Mouse (Mus musculus) testis, adult 2 months (tissue): ENCODE measurements around the gene BC016579. TPM values are rescaled to one million over a fixed set of nuclear protein-coding genes. Genes with fewer than 3 reads are reported as not detected.

Experiments
- H3K27ac ChIP-seq: fragments of 200-500 bp; 2 replicates; pipeline ENCODE4 v1.5.1; 2012; ENCODE audit warnings: low read depth, low read length; ENCODE audit not compliant: control insufficient read depth, insufficient read depth
- H3K27me3 ChIP-seq: fragments of 200-500 bp; 2 replicates; pipeline ENCODE4 v1.6.1; 2012; ENCODE audit warnings: mild to moderate bottlenecking, low read length, moderate library complexity; ENCODE audit not compliant: control insufficient read depth, insufficient read depth
- H3K36me3 ChIP-seq: fragments of 200-500 bp; 2 replicates; pipeline ENCODE4 v1.6.1; 2012; ENCODE audit warnings: mild to moderate bottlenecking, low read length; ENCODE audit not compliant: control insufficient read depth, insufficient read depth
- H3K4me1 ChIP-seq: fragments of 200-500 bp; 2 replicates; pipeline ENCODE4 v1.6.1; 2012; ENCODE audit warnings: low read length; ENCODE audit not compliant: control insufficient read depth, insufficient read depth
- H3K4me3 ChIP-seq: fragments of 200-500 bp; 2 replicates; pipeline ENCODE4 v1.5.1; 2012; ENCODE audit warnings: low read depth, mild to moderate bottlenecking, low read length, moderate library complexity, mixed read lengths; ENCODE audit not compliant: control insufficient read depth
- CTCF ChIP-seq: fragments of 200-500 bp; IDR thresholded peaks from 2 replicates; pipeline ENCODE4 v1.5.1; 2012; ENCODE audit warnings: low read depth, mild to moderate bottlenecking, inconsistent platforms, low read length, moderate library complexity; ENCODE audit not compliant: control insufficient read depth, insufficient read depth, insufficient replicate concordance
- POLR2A ChIP-seq: fragments of 200-500 bp; IDR thresholded peaks from 2 replicates; pipeline ENCODE4 v1.6.1; 2012; ENCODE audit warnings: low read depth, mild to moderate bottlenecking, inconsistent platforms, low read length, moderate library complexity; ENCODE audit not compliant: control insufficient read depth
- polyA plus RNA-seq: library from polyadenylated mRNA; depleted of rRNA; stranded (reverse); fragments of >200 nt; gene quantifications from 2 replicates; pipeline ENCODE4 v1.2.3, GENCODE M21; 2012

Gene BC016579
- polyA plus RNA-seq, 1 experiment: not detected

DNA sequence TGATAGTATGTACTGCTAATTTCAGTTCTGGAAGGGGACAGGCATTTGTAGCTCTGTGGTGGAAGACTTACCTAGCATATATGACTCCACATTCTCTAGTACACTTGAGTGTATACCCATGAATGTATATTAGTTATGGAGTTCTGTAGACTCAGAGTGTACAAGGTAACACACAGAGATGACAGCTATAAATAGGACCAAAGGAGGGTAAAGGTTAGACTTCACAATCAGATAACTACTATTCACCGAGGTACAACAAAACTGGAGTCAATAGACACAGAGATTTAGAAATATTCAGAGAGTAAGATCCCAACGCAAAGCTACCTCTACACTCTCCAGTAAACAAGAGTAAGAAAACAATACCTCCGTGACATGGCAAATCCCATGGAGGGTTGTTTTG, 9.9 kb downstream of the BC016579 start:
- no peaks in the 10 kb centered on the region for H3K27me3 ChIP-seq
- no peaks in the 10 kb centered on the region for H3K36me3 ChIP-seq
- TF ChIP-seq POLR2A (no peak), CTCF (no peak)
- no peaks in the 10 kb centered on the region for H3K4me1 ChIP-seq
- H3K27ac ChIP-seq: no peak overlapping the region
- H3K4me3 ChIP-seq: no peak overlapping the region

GRCm38 (mm10) chr16:45641301-45641700, 12.6 kb downstream of the BC016579 start:
- Histone ChIP-seq H3K27ac (no peak overlapping the region), H3K36me3 (no peaks in the 10 kb centered on the region), H3K27me3 (no peaks in the 10 kb centered on the region), H3K4me3 (no peak overlapping the region), H3K4me1 (no peaks in the 10 kb centered on the region)
- no peak for TF ChIP-seq CTCF

- H3K27ac ChIP-seq: no peak overlapping the region
- H3K4me3 ChIP-seq: no peak overlapping the region
- H3K36me3 ChIP-seq: no peaks in the 10 kb centered on the region
- no peaks in the 10 kb centered on the region for H3K27me3 ChIP-seq
- TF ChIP-seq POLR2A: no peak
- no peak for TF ChIP-seq CTCF
- no peaks in the 10 kb centered on the region for H3K4me1 ChIP-seq
Measured at GRCm38 (mm10) chr16:45640070-45640762, 13.7 kb downstream of the BC016579 start.

GRCm38 (mm10) chr16:45635826-45636225, 18.0 kb downstream of the BC016579 start:
- no peak for TF ChIP-seq CTCF
- no peak for TF ChIP-seq POLR2A
- Histone ChIP-seq H3K27me3 (no peaks in the 10 kb centered on the region), H3K36me3 (no peaks in the 10 kb centered on the region), H3K27ac (no peak overlapping the region), H3K4me3 (no peak overlapping the region), H3K4me1 (no peaks in the 10 kb centered on the region)

DNA sequence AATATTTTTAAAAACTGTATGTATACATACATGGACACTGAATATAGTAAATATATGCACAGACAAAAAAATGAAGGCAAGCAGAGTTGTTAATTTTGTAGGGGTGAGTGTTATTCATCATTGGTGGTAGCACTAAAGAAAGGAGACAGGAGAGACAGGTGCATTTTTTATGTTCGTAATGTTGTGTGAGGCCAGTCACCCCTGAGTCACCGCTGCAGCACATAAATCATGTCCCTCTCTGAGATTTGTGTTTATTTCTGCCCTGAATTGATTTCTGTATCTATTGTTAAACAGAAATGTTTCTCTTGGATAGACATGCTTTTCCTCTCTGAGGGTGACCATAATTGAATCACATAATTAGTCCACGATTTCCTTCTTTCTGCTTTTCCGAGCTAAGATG, 21.4 kb downstream of the BC016579 start:
- H3K36me3 ChIP-seq: no peaks in the 10 kb centered on the region
- H3K27ac ChIP-seq: no peak overlapping the region
- H3K4me3 ChIP-seq: no peak overlapping the region
- no peak for TF ChIP-seq POLR2A
- no peak for TF ChIP-seq CTCF
- no peaks in the 10 kb centered on the region for H3K27me3 ChIP-seq
- no peaks in the 10 kb centered on the region for H3K4me1 ChIP-seq

- H3K27me3 ChIP-seq: no peaks in the 10 kb centered on the region
- no peak for TF ChIP-seq POLR2A
- no peak for TF ChIP-seq CTCF
- H3K36me3 ChIP-seq: no peaks in the 10 kb centered on the region
- H3K27ac ChIP-seq: no peak overlapping the region
- H3K4me3 ChIP-seq: no peak overlapping the region
- H3K4me1 ChIP-seq: no peaks in the 10 kb centered on the region
Measured at GRCm38 (mm10) chr16:45630347-45630960, 23.4 kb downstream of the BC016579 start.

GRCm38 (mm10) chr16:45629497-45630105, 24.3 kb downstream of the BC016579 start:
- no peak overlapping the region for H3K4me3 ChIP-seq
- no peaks in the 10 kb centered on the region for H3K27me3 ChIP-seq
- TF ChIP-seq CTCF: no peak
- no peak for TF ChIP-seq POLR2A
- no peak overlapping the region for H3K27ac ChIP-seq
- no peaks in the 10 kb centered on the region for H3K4me1 ChIP-seq
- no peaks in the 10 kb centered on the region for H3K36me3 ChIP-seq
